Mouse (Mus musculus) monocyte, adult 5-6 weeks (primary cell): ENCODE results near the gene Sppl2c. TPM values are rescaled to one million over a fixed set of nuclear protein-coding genes. Genes with fewer than 3 reads are reported as not detected.

ENCODE experiments used
- ATAC-seq: fragments of 153-309, 156-312 bp; replicated peaks from 2 replicates; pipeline ENCODE4 v1.8.0; 2017; ENCODE audit warnings: mild to moderate bottlenecking; ENCODE audit not compliant: low TSS enrichment, insufficient number of reproducible peaks, severe bottlenecking, poor library complexity, low FRiP score
- total RNA-seq: library from RNA; stranded (forward); fragments of 200-1000, 200-491, 200-594 nt; gene quantifications from 3 replicates; pipeline ENCODE4 v1.2.3, GENCODE M21; 2017

Gene Sppl2c
- not detected in 3 replicates for total RNA-seq

GRCm38 (mm10) chr11:104186135-104186836, at the start of gene Sppl2c:
Sppl2c (plus strand) TSS chr11:104186327.
- peak; percentile 27 for ATAC-seq

DNA sequence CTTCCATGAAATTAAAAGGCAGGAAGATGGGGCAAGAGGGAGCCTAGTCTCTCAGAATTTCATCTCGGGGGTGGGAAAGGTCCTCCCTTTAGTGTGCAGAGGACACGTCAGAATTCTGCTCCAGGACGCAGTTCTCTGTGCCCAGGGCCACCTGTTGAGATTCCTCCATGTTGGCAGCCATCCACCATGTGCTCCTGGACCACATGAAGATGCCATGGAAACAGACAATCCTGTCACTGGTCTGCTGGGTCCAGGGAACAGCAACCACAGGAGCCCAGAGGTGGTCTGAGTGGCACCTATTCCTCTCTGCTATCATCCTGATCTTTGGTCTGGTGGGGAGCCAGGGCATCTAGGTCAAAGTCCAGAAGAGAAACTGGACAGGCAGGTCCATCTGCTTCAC, 47.2 kb upstream of the Sppl2c start:
- ATAC-seq, result no peak

DNA sequence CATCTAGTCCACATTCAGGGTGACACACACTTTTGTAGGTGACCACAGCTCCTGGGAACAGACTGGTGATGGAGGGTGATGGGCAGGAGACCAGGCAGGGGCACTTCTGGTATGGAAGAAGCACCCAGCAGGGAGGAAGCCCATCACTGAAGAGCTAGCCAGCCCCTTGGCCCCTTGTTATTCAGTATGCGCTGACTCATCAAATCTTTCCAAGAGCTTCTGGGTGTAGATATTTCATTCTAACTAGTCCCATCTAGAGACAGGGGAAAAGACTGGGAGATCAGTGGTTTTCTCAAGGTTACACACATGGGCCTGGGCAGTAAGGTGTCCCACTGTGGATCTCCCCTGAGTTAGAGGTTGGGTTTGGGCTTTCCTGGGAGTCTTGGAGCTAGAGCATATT, 41.2 kb upstream of the Sppl2c start:
- no peak for ATAC-seq

DNA sequence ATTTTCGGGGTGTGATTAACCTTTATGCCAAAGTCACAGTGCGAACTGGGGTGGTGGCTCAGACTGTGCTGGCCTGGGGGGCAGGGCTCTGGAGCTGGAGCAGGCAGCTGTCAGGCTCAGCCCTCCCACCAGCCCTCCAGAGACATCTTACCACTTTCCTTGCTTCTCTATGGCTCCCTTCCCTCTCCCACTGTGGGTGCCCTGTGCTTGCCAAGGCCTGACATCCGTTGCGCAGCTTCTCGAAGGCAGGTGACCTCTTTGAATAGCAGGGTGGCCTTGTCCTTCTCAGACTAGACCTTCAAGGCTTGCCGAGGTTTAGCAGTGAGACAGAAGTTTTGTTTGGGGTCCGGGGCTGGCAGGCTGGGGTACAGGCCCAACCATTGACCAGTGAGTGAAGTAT, 37.3 kb upstream of the Sppl2c start:
- ATAC-seq, result no peak

DNA sequence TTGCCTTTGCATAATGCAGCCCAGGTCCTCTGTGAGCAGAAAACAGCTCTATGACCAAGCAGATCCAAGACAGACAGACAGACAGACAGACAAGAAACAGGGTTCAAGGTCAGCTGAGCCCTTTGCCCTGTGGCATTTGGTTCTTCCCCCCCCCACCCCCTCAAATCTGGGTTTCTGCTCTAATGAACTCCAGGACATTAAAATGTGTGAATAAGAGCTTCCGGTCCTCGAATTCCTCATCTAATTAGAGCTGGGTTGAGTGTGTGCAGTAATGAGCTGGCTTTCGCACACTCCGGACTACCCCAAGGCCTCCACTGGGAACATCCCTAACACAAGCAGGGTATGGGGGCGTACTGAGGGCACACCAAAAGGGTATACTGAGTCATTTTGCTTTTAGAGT, 35.2 kb upstream of the Sppl2c start:
- no peak for ATAC-seq

DNA sequence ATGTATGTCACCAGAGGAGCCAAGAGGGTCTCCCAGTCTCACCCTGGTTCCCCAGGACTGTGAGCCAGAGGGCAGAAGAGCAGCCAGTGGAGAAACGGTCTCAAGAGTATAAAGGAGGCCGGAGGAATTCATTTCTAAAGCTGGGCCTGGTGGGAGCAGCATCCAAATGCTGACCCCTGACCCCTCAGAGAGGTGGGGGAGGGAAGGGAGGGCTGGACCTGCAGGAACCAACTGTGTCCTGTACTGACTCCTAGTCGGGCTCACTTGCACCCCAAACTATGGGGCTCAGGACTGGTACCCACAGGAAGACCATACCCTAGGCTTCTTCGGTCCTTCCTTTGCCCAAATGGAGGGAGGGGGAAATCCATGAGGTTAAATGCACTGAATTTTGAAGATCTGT, 31.8 kb upstream of the Sppl2c start:
- ATAC-seq, result no peak

DNA sequence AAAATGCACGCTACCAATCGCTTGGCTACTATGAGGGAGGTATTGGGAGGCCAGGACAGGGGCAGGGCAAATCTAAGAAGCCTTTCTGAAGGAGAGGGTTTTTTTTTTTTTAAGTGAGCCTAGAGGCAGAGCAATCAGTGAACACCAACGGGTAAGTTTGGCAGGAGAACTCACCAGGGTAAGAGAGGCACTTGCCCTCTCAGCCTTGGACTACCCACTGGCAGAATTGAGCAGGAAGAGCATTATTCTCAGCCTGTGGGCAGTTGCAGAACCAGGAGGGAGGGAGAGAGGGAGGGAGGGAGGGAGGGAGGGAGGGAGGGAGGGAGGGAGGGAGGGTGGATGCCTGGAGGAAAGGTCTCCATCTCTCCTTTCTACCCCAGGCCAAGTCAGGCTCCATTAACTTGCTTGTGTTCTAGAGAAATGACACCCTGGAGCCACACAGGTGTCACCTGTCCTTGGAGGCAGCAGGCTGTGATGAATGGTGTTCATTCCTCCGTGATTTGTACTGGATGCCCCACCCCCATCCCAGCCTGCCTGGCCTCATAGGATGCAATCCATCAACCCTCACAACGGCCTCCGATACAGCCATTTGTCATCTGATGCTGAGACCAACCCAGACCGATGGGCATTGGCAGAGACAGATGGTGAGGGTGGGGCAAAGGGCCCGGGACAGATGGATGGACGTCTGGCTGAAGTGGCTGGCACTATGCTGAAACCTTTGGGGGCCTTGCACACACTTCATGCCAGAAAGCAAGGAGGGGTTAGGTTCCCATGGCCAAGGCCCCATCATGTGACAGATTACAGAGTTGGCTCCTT, 31.1 kb upstream of the Sppl2c start:
- ATAC-seq, result no peak

- no peak for ATAC-seq
These were observed 30.2 kb upstream of the Sppl2c start for GRCm38 (mm10) chr11:104155899-104156298.

GRCm38 (mm10) chr11:104156391-104156790, 29.7 kb upstream of the Sppl2c start:
- ATAC-seq, result no peak

- no peak for ATAC-seq
These were observed 28.4 kb upstream of the Sppl2c start for GRCm38 (mm10) chr11:104157603-104158259.

- no peak for ATAC-seq
These were observed 27.7 kb upstream of the Sppl2c start for GRCm38 (mm10) chr11:104158260-104158907.

DNA sequence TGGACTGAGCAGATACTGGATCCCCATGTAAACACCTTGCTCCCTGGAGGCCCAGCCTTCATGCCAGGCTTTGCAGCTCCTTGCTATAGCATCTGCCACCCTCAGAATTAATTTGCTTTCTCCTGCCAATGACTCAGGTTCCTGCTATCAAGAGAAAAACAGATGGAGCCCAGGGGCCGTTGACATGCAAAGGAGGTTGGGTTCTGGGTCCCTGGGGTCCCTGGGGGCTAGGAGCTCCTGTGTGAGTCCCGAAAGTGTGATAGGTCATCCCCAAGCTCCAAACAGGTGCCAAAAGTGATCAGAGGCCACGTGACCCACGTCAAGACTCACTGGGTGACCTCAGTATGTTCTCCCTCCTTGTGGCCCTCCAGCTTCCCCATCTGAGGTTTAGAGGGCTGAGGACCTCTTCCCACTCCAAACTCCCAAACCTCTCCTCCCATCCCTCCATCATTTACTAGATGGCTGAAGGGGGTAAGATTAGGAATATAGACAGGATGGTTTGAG, 26.3 kb upstream of the Sppl2c start:
- no peak for ATAC-seq

DNA sequence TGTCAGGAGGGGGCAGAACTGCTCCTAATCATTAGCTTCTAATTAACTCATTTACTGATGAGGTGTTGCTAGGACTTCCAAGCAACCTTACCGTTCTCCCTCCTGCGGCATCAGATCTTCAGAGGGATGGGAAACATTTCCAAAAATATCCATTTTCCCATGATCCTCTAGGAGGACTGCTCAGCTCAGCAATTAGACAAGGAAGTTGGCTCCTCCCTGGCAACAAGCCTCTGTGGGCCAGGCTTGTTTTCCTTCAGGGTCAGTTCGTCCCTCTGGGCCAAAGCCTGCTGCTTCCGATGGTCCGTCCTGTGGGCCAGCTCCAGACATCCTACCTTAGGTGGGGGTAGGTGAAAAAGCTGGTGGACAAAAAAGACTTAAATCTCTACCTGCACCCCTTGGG, 25.0 kb upstream of the Sppl2c start:
- ATAC-seq, result no peak

DNA sequence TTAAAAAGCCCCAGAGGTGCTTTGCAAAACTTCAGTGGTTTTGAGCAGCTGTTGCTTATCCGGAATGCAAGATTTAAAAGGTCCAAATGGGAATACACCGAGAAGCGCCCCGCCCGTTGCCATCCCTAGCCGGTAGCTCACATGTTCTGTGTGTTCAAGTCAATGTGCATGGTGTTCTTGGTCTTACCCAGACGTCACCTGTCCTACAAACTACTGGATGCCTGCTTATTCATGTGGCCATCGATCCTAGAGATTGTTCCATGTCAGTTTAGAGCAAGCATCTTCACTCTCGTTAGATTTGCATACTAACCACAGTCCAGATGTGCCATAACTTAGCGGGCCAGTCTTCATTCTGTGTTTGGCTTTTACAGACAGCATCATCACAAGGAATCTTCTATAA, 21.9 kb upstream of the Sppl2c start:
- no peak for ATAC-seq

DNA sequence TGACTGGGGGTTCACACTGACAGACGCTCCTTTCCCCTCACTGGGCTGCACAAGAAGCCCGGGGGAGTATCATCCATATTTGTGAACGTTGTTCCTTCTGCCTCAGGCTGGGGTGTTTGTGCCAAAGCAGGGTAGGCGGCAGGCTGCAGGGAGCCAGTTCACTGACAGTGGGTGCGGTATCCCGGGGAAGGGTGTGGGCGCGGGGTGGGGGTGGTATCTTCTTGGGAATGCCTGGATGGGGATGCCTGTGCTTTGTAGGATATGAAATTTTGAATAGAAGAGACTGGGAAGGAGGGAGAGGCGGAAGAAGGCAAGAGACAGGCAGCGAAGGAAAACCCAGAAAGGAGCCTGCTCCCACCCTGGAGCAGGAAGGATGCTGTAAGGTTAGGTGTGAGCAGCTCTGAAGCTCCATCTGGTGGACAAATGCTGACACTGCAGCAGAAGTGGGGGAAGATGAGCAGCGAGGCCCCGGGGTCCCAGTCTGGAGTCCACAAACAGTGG, 14.8 kb upstream of the Sppl2c start:
- peak; percentile 61; the same call in 1 of the 2 replicates for ATAC-seq

GRCm38 (mm10) chr11:104178893-104179292, 7.2 kb upstream of the Sppl2c start:
- ATAC-seq, result no peak

DNA sequence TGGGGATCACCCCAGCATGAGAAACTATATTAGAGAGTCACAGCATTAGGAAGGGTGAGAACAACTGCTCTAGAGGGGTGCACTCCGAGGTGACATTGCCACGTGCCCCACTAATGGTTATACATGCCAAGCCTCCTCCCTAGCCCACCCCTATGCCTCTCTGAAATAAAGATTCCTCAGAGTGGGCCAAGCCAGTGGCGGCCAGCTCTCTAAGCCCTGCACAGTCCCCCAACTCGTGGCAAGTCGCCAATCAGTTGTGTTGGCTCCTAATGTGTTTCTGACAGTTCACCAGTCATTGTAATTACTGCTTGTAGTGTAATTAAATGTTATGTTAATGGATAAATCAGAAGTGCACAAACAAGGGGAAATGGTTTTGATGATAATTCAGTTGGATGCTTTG, 6.3 kb upstream of the Sppl2c start:
- ATAC-seq, result no peak

DNA sequence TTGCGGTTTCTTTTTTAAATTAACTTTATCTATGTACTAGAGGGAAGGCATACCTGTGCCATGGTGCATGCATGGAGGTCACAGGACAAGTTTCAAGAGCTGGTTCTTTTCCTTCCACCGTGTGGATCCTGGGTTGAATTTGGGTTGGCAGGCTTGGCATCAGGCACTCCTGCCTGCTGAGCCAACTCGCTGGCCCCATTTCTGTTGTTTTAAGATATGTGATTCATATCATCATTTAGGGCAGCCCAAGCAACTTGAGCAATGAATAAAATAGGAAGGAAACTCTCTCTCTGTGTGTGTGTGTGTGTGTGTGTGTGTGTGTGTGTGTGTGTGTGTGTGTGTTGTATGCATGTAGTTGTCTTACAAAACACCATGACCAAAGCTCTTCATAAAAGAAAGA, 4.0 kb upstream of the Sppl2c start:
- ATAC-seq, result no peak

GRCm38 (mm10) chr11:104186837-104187150, 667 bp downstream of the Sppl2c start:
- no peak for ATAC-seq
